Mouse (Mus musculus): Measurements from ENCODE around the gene Cpne5. TPM values are rescaled to one million over a fixed set of nuclear protein-coding genes. Genes with fewer than 3 reads are reported as not detected.
A peak's percentile ranks its signal among the peaks of the same experiment; 100 is the strongest.
"Not testable (repeated sequence)": the region's sequence is repeated elsewhere in the genome, so short reads cannot be mapped to it uniquely, and the experiment has no call there.

Gene Cpne5
- polyA plus RNA-seq, 1 experiment from 2014 or later, result 9.4 TPM

DNA sequence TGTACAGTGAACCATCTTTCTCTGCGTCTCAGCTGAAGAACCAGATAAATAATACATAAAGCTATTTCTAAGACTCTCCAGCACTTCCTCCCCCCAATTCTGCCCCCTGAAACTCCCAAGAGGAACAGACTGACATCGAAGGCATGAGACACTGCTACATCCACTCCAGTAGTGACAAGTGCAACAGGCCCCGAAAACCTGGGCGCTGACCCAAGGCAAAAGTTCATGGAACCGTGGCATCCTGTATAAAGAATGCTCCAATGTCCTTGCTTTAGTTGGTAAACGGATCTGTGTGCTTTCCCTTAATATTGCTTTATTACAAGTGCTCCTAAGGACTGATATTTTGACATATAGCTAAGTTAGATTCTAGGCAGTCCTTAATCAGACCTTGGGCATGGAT, 16.8 kb upstream of the Cpne5 start:
- not testable (repeated sequence) for H3K9ac ChIP-seq; H3K4me3 ChIP-seq (replicated peaks); H3K27ac ChIP-seq; H3K9me3 ChIP-seq (replicated peaks); H3K4me2 ChIP-seq; ATAC-seq (replicated peaks; ENCODE audit: low FRiP score); H3K27me3 ChIP-seq
- H3K4me1 ChIP-seq, result peaks cover 65% of the 10 kb centered on the region
- H3K36me3 ChIP-seq, result peaks cover 85% of the 10 kb centered on the region
- WGBS, result 67% methylated on average over 6 of the region's 6 CpGs

DNA sequence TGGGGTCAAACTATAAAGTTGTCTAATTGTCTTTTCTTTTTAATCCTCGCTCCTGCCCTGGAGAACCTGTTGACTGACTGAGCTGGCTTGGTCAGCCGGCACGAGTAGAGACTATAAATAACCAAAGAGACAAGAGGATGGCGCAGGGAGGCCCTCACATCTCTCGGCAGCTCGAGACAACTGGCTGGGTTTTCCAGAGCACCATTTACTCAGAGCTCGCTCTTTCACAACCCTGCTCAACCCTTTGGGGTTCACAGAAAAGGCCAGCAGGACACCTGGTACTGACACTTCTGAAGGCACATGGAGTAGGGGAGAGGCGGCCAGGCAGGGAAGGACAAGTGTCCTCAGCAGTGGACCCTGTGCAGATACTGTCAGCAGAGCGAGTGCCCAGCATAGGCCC, 15.7 kb upstream of the Cpne5 start:
- Histone ChIP-seq H3K27ac (no peak overlapping the region), H3K9me3 (replicated peaks) (no peaks in the 10 kb centered on the region), H3K9ac (no peak overlapping the region), H3K36me3 (peaks cover 86% of the 10 kb centered on the region), H3K27me3 (no peaks in the 10 kb centered on the region), H3K4me1 (peaks cover 62% of the 10 kb centered on the region), H3K4me2 (no peak overlapping the region), H3K4me3 (replicated peaks) (no peak overlapping the region)
- 47% methylated on average over 9 of the region's 9 CpGs for WGBS
- ATAC-seq (replicated peaks; ENCODE audit: low FRiP score), result no peak

DNA sequence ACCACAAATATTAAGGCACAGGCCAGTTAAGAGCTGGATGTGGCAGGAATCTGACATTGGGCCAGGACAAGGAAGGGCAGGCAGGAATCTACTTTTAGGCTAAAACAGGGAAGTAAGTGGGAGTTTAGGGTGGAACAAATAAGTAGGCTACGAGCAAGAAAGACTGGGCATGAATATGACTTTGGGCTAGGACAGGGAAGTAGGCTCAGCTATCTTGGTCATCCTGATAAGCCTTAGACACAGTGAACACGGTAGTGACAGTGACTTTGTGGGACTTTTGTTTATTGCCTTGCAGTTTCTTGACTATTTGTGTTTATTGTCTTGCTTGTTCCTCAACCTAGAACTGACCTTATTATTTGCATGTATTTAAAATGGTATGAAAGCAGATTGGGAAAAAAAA, 15.3 kb upstream of the Cpne5 start:
- WGBS, result 88% methylated on average over 2 of the region's 2 CpGs
- H3K27ac ChIP-seq, result no peak overlapping the region
- no peak overlapping the region for H3K9ac ChIP-seq
- no peaks in the 10 kb centered on the region for H3K9me3 ChIP-seq (replicated peaks)
- peaks cover 58% of the 10 kb centered on the region for H3K4me1 ChIP-seq
- no peak overlapping the region for H3K4me3 ChIP-seq (replicated peaks)
- no peaks in the 10 kb centered on the region for H3K27me3 ChIP-seq
- H3K4me2 ChIP-seq, result no peak overlapping the region
- H3K36me3 ChIP-seq, result peaks cover 81% of the 10 kb centered on the region
- no peak for ATAC-seq (replicated peaks; ENCODE audit: low FRiP score)

DNA sequence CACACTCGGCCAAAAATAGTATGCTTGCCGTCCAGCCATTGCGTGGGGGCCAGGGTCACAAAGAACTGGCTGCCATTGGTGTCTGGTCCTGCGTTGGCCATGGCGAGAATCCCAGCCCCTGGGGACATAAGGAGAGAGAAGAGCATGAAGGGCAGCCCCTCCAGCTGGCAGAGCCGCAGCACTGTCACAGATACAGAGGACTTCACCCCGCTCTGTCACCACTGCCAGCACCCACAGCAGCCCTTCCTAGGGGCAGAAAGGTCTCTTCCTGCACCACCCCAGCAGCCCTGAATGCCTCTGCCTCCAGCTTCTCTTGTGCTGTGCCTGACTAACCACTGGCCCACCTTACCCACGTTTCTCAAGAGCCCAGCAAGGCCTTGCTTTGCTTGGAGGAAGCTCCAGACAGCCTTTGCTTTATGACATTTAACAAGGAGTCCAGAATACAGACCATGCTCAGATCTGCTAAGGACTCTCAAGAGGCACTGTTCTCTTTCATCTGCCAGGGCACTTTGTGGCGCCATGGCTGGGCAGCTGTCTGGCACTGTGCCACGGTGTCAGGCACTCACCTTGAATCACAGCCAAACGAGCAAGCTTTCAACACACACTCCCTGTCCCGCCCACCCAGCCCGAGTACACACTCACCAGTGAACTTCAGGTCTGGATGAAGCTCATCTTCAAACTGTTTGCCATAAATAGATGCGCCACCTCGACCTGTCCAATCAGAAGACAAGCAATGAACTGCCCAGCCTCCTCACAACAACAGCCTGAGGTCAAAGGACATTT, 13.8 kb upstream of the Cpne5 start:
- H3K4me3 ChIP-seq (replicated peaks), result no peak overlapping the region
- 80% methylated on average over 15 of the region's 15 CpGs for WGBS
- H3K4me2 ChIP-seq, result no peak overlapping the region
- peaks cover 67% of the 10 kb centered on the region for H3K36me3 ChIP-seq
- no peaks in the 10 kb centered on the region for H3K27me3 ChIP-seq
- H3K9me3 ChIP-seq (replicated peaks), result no peaks in the 10 kb centered on the region
- H3K4me1 ChIP-seq, result peaks cover 44% of the 10 kb centered on the region
- peak overlapping the region; percentile 58; the same call in 1 of the 2 replicates for H3K27ac ChIP-seq
- ATAC-seq (replicated peaks; ENCODE audit: low FRiP score), result no peak
- no peak overlapping the region for H3K9ac ChIP-seq

DNA sequence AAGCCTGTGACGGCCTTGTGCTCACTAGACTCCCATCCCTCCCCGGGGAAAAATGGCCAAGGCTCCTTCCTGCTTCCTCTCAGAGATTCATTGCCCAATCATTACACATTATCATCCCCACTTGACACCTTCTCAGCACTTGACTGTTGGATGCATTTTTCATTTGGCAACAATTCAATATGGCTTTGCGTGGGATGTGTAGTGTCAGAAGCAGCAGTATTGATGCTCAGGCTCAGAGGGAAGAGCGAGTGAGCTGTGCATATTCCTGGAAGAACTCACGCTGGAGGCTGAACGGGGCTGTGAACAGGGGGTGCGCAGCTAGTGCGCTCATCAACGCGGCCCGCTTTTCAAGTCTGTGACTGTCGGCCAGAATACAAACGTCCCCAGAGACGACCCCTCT, 13.0 kb upstream of the Cpne5 start:
- not testable (repeated sequence) for H3K27ac ChIP-seq; H3K9me3 ChIP-seq (replicated peaks); H3K4me3 ChIP-seq (replicated peaks); H3K27me3 ChIP-seq; H3K4me2 ChIP-seq; H3K9ac ChIP-seq; ATAC-seq (replicated peaks; ENCODE audit: low FRiP score)
- 82% methylated on average over 14 of the region's 14 CpGs for WGBS
- Histone ChIP-seq H3K4me1 (peaks cover 42% of the 10 kb centered on the region), H3K36me3 (peaks cover 65% of the 10 kb centered on the region)

DNA sequence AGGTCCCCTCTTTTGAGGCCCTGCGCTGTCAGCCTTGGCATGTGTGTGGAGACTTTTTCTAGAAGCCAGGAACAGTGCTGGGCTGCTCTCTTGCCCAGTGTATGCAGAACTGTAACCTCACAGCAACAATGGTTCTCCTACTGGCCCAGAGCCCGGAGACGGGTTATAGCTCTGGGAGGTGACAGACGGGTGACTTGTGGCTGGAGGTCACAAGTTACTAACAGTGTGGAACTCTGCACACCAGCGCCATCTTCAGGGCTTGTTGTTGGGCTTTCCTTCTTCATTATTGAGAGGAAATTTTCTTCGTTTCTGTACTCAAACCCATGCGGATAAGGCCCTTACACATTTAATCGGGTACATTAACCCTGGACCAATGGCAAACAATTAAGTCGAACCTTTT, 11.5 kb upstream of the Cpne5 start:
- Histone ChIP-seq H3K36me3 (peaks cover 51% of the 10 kb centered on the region), H3K4me3 (replicated peaks) (no peak overlapping the region), H3K9ac (no peak overlapping the region), H3K27ac (no peak overlapping the region), H3K27me3 (no peaks in the 10 kb centered on the region), H3K4me1 (peaks cover 49% of the 10 kb centered on the region), H3K4me2 (no peak overlapping the region), H3K9me3 (replicated peaks) (no peaks in the 10 kb centered on the region)
- 56% methylated on average over 9 of the region's 9 CpGs for WGBS
- no peak for ATAC-seq (replicated peaks; ENCODE audit: low FRiP score)

DNA sequence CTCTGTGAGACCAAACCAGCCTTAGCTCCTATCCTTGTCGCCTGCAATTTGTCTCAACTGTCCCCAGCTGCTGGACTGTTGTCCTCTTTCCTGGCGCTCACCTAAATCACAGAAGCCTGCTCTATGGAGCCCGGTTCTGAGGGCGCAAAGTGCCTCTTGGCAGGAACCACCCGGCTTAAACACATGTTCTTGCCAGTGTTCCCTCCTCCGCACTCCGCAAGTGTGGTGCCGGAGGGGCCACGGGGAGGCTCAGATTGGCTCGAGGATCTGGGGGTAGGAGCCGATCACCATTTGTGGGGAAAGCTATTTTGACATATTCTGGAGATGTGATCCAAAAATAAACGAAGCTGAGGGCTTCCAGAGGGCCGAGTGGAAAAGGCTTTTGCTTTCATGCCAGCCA, 9.9 kb upstream of the Cpne5 start:
- Histone ChIP-seq H3K36me3 (peaks cover 37% of the 10 kb centered on the region), H3K4me2 (no peak overlapping the region), H3K4me3 (replicated peaks) (no peak overlapping the region), H3K27me3 (peaks cover 8% of the 10 kb centered on the region; the same call in 1 of the 2 replicates), H3K27ac (no peak overlapping the region), H3K4me1 (peaks cover 44% of the 10 kb centered on the region), H3K9me3 (replicated peaks) (no peaks in the 10 kb centered on the region), H3K9ac (no peak overlapping the region)
- no peak for ATAC-seq (replicated peaks; ENCODE audit: low FRiP score)
- 65% methylated on average over 13 of the region's 13 CpGs for WGBS

DNA sequence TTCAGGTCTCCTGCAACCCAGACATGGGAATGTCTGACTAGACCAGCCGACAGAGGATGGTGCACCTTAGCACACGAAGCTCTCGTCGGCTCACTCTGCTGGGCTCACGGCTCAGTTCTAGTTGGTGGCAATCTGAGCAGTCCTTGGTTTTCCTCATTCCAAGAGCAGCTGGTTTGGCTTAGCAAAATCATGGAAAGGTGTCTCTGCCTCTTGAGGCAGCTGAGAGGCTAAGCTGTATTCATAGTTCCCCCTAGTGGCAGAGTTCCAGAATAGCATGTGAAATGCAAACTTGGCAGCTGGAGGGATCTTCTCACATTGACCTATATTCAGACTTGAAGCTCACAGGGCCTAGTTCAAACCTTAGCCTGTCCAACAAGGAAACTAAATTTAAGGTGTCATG, 8.6 kb upstream of the Cpne5 start:
- H3K36me3 ChIP-seq, result peaks cover 25% of the 10 kb centered on the region
- 24% methylated on average over 5 of the region's 5 CpGs for WGBS
- no peak overlapping the region for H3K9ac ChIP-seq
- no peak overlapping the region for H3K4me2 ChIP-seq
- H3K27ac ChIP-seq, result no peak overlapping the region
- H3K4me1 ChIP-seq, result peaks cover 34% of the 10 kb centered on the region
- ATAC-seq (replicated peaks; ENCODE audit: low FRiP score), result no peak
- peaks cover 20% of the 10 kb centered on the region; the same call in 1 of the 2 replicates for H3K27me3 ChIP-seq
- no peaks in the 10 kb centered on the region for H3K9me3 ChIP-seq (replicated peaks)
- no peak overlapping the region for H3K4me3 ChIP-seq (replicated peaks)

DNA sequence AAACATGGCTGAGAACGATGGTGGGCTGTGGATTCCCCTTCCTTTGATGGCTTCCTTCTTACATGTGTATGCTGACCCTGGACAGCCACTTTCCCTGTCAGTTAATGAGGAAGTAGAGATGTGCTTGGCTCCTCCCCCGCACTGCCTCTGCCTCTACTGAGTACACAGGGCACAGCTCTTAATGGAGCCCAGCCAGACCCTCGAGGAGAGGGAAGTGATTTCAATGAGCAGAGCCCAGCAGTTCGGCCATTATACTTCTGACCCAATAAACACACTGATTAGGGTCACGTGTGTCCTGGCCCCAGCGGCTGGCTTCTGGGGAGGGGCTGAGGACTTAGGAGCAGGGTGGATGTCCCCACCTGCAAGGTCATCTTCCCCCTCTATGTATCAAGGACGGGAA, 7.8 kb upstream of the Cpne5 start:
- no peaks in the 10 kb centered on the region for H3K9me3 ChIP-seq (replicated peaks)
- H3K4me2 ChIP-seq, result no peak overlapping the region
- no peak overlapping the region for H3K4me3 ChIP-seq (replicated peaks)
- peaks cover 32% of the 10 kb centered on the region for H3K4me1 ChIP-seq
- H3K9ac ChIP-seq, result no peak overlapping the region
- H3K36me3 ChIP-seq, result peaks cover 16% of the 10 kb centered on the region
- H3K27ac ChIP-seq, result no peak overlapping the region
- WGBS, result 33% methylated on average over 7 of the region's 7 CpGs
- H3K27me3 ChIP-seq, result peaks cover 22% of the 10 kb centered on the region; the same call in 1 of the 2 replicates
- ATAC-seq (replicated peaks; ENCODE audit: low FRiP score), result no peak

DNA sequence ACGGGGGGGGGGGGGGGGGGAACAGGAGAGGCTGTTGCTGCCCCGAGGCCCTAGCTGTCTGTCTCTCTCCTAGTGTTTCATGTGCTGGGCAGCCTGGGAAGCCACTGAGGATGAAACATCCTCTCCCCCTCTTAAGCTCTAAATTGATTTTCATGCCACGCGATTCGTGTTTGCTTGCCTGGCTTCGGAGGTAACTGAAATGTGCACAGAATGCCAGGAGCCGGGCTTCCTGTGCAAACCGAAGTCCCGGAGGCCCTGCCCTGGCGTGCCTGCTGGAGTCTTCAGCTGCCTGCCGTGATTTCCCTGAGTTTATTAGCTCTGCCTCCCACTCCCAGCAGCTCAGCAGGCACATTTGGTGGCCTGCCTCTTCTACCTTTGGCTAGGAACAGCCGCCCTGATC, 6.9 kb upstream of the Cpne5 start:
- no peak overlapping the region for H3K27ac ChIP-seq

DNA sequence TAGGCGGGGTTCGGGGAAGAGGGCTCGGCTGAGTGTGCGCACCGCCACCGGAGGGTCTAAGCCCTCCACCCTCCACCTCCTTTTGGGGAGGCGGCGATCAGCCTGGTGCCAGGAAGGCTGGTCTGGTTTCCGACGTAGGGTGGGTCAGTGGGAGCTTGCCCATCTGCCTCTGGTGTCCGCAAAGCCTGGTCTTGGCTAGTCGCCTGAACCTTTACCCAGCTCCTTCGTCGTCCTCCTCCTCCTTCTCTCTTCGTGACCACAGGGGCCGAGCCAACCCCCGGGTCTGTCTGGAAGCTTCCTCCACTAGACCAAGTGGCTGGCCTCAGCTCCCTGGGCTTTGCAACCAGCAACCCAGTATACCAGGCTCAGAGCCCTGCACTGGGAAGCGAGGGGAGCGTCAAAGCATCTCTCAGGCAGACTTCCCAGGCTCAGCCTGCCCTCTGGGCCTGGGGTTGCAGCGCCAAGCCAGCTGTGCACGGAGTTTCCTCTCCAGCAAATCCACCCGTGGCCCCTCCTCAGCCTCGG, 516 bp upstream of the Cpne5 start:
- 2% methylated on average over 23 of the region's 23 CpGs for WGBS
- no peaks in the 10 kb centered on the region for H3K9me3 ChIP-seq (replicated peaks)
- ATAC-seq (replicated peaks; ENCODE audit: low FRiP score), result no peak; the same call in 1 of the 2 replicates
- H3K4me3 ChIP-seq (replicated peaks), result peak overlapping the region; percentile 67
- peak overlapping the region; percentile 100 for H3K4me2 ChIP-seq
- no peaks in the 10 kb centered on the region for H3K36me3 ChIP-seq
- H3K27ac ChIP-seq, result no peak overlapping the region
- H3K27me3 ChIP-seq, result peaks cover 74% of the 10 kb centered on the region
- H3K4me1 ChIP-seq, result peaks cover 30% of the 10 kb centered on the region
- H3K9ac ChIP-seq, result peak overlapping the region; percentile 55

More for the DNA sequence above, 6.9 kb upstream of the Cpne5 start:
- H3K9me3 ChIP-seq (replicated peaks), result no peaks in the 10 kb centered on the region
- H3K4me1 ChIP-seq, result peaks cover 32% of the 10 kb centered on the region
- H3K27me3 ChIP-seq, result peaks cover 29% of the 10 kb centered on the region
- H3K4me2 ChIP-seq, result peak overlapping the region; percentile 27; the same call in 1 of the 2 replicates
- H3K4me3 ChIP-seq (replicated peaks), result no peak overlapping the region
- peaks cover 8% of the 10 kb centered on the region for H3K36me3 ChIP-seq
- no peak for ATAC-seq (replicated peaks; ENCODE audit: low FRiP score)
- 12% methylated on average over 11 of the region's 12 CpGs for WGBS
- no peak overlapping the region for H3K9ac ChIP-seq

DNA sequence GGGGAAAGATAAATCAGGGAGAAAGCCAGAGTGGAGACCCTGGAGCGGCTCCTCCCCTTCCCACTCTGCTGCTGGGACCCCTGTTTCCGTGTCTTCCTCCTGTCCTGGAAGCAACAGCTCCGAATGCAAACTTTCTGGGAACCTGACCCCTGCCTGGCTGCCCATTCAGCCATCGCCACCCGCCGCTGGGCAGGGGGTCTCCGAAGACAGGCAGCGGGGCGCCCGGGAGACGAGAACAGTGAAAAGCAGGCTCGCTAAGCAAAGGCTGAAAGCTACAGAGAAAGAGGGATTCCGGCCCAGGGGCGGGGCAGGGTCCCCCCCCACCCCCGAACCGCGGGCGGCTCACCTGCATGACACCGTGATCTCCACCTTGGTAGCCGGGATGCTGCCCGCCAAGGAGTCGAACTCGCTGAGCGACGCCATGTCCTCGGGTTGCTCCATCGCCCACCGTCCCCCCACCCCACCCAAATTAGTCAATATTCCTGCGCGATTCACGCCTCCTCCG, 648 bp downstream of the Cpne5 start:
- under 1% methylated on average over 30 of the region's 32 CpGs for WGBS
- no peak overlapping the region for H3K27ac ChIP-seq
- H3K36me3 ChIP-seq, result no peaks in the 10 kb centered on the region
- ATAC-seq (replicated peaks; ENCODE audit: low FRiP score), result peak; percentile 31; the same call in 1 of the 2 replicates
- H3K4me2 ChIP-seq, result peak overlapping the region; percentile 100
- peaks cover 30% of the 10 kb centered on the region for H3K4me1 ChIP-seq
- no peaks in the 10 kb centered on the region for H3K9me3 ChIP-seq (replicated peaks)
- H3K27me3 ChIP-seq, result peaks cover 65% of the 10 kb centered on the region
- H3K9ac ChIP-seq, result peak overlapping the region; percentile 55
- peak overlapping the region; percentile 67 for H3K4me3 ChIP-seq (replicated peaks)
